Mouse (Mus musculus) intestine, embryonic 15.5 days (tissue): ENCODE measurements around the gene Fam19a3. TPM values are rescaled to one million over a fixed set of nuclear protein-coding genes. Genes with fewer than 3 reads are reported as not detected.
"Not testable (repeated sequence)": the region's sequence is repeated elsewhere in the genome, so short reads cannot be mapped to it uniquely, and the experiment has no call there.

ENCODE experiments used
- ATAC-seq: fragments of 200-750 bp; cut with Nextera tagmentation; 2 replicates; pipeline ENCODE4 v1.8.0; 2017; ENCODE audit warnings: moderate TSS enrichment, moderate library complexity
- H3K27ac ChIP-seq: fragments of 300-500 bp; sonication (generic); 2 replicates; pipeline ENCODE4 v1.5.1; 2015; ENCODE audit warnings: mild to moderate bottlenecking, inconsistent platforms
- H3K27me3 ChIP-seq: fragments of 300-500 bp; sonication (generic); replicated peaks from 2 replicates; pipeline ENCODE4 v1.6.1; 2015; ENCODE audit warnings: inconsistent platforms
- H3K36me3 ChIP-seq: fragments of 300-500 bp; sonication (generic); 2 replicates; pipeline ENCODE4 v1.6.1; 2015; ENCODE audit warnings: inconsistent platforms
- H3K4me1 ChIP-seq: fragments of 300-500 bp; sonication (generic); replicated peaks from 2 replicates; pipeline ENCODE4 v1.6.1; 2015; ENCODE audit warnings: inconsistent platforms
- H3K4me2 ChIP-seq: fragments of 300-500 bp; sonication (generic); replicated peaks from 2 replicates; pipeline ENCODE4 v1.6.1; 2015; ENCODE audit warnings: mild to moderate bottlenecking, inconsistent platforms
- H3K4me3 ChIP-seq: fragments of 300-500 bp; sonication (generic); replicated peaks from 2 replicates; pipeline ENCODE4 v1.5.1; 2015; ENCODE audit warnings: inconsistent platforms
- H3K9ac ChIP-seq: fragments of 300-500 bp; sonication (generic); 2 replicates; pipeline ENCODE4 v1.6.1; 2015; ENCODE audit warnings: inconsistent platforms
- H3K9me3 ChIP-seq: fragments of 300-500 bp; sonication (generic); 2 replicates; pipeline ENCODE4 v1.6.1; 2016; ENCODE audit warnings: inconsistent platforms
- WGBS: fragments of 180-500 bp; shearing (Covaris S2); methylation state at CpG from one replicate; pipeline ENCODE4 v1.1.7; 2015; 5-methylcytosine and 5-hydroxymethylcytosine counted together
- polyA plus RNA-seq: library from polyadenylated mRNA; unstranded; fragments of >200 nt; fragmentation: Nextera tagmentation; extraction: Ambion mirVana; gene quantifications from 2 replicates; pipeline ENCODE4 v1.2.1, GENCODE M21; 2015

Gene Fam19a3
- polyA plus RNA-seq, 1 experiment from 2014 or later, result 0.08 TPM

DNA sequence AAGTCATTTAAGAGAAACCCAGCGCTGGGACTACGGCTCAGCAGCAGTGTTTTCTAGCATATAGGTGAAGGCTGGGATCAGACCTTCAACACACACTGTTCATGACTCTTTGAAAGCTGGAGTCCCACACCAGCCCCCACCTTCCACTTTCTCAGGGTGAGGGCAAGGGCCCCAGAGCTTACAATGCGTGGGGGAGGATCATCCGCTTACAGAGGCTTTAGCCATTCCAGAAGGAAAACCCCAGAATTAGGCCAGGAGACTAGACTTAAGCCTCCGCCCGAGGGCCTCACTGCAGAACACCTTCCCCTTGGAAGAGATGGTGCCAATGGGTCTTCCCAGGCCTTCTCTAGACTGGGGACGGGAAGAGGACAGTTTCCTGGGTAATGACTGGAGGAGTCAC is 8.3 kb downstream of the Fam19a3 start:
- WGBS, result 76% methylated on average over 7 of the region's 7 CpGs
- Histone ChIP-seq H3K27ac (no peak overlapping the region), H3K36me3 (no peaks in the 10 kb centered on the region), H3K9me3 (no peaks in the 10 kb centered on the region), H3K4me2 (no peak overlapping the region), H3K27me3 (peaks cover 19% of the 10 kb centered on the region), H3K4me1 (peaks cover 9% of the 10 kb centered on the region; the same call in 1 of the 2 replicates), H3K9ac (no peak overlapping the region), H3K4me3 (no peak overlapping the region)
- no peak for ATAC-seq

DNA sequence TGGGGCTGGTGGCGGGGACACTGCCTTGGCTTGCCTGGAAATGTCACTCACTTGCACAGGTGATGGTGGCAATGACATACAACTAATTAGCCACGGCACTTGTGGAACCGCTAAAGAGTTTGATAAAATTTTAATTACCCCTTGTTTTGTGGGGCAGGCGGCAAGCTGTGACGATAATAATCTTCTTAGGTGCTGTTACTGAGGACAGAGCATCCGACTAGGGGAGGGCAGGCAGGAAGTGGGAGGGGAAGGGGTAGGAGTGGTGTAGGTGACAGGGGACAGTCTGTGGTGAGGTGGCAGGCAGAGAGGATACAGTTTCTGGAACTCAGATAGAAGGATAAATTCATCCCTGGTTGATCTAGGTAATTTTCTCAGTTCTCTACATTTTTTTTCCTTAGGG is 10.2 kb downstream of the Fam19a3 start:
- no peak for ATAC-seq
- no peak overlapping the region for H3K27ac ChIP-seq
- no peak overlapping the region for H3K4me3 ChIP-seq
- H3K9me3 ChIP-seq, result no peaks in the 10 kb centered on the region
- no peak overlapping the region for H3K4me2 ChIP-seq
- H3K27me3 ChIP-seq, result peaks cover 5% of the 10 kb centered on the region
- no peaks in the 10 kb centered on the region for H3K36me3 ChIP-seq
- H3K4me1 ChIP-seq, result no peaks in the 10 kb centered on the region
- 57% methylated on average over 6 of the region's 6 CpGs for WGBS
- no peak overlapping the region for H3K9ac ChIP-seq

DNA sequence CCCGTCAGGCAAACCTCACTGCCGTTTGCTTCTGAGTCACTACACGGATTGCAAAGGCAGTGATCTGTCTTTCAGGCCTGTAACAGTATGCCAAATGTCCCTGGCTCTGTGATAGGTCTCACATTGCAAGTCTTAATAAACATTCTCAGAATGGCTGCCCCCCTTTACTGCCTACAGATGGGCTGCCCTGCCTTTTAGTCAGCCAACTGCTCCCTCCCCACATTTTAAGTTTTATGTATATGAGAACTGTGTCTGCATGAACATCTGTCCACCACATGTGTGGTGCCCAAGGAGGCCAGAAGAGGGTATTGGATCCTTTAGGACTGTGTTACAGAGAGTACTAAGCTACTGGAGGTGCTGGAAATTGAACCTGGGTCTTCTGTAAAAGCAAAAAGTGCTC is 10.7 kb downstream of the Fam19a3 start:
- Histone ChIP-seq H3K9me3 (no peaks in the 10 kb centered on the region), H3K4me2 (no peak overlapping the region), H3K27me3 (no peaks in the 10 kb centered on the region), H3K27ac (no peak overlapping the region), H3K4me1 (no peaks in the 10 kb centered on the region), H3K36me3 (no peaks in the 10 kb centered on the region), H3K4me3 (no peak overlapping the region), H3K9ac (no peak overlapping the region)
- 50% methylated on average over 3 of the region's 3 CpGs for WGBS
- no peak for ATAC-seq

DNA sequence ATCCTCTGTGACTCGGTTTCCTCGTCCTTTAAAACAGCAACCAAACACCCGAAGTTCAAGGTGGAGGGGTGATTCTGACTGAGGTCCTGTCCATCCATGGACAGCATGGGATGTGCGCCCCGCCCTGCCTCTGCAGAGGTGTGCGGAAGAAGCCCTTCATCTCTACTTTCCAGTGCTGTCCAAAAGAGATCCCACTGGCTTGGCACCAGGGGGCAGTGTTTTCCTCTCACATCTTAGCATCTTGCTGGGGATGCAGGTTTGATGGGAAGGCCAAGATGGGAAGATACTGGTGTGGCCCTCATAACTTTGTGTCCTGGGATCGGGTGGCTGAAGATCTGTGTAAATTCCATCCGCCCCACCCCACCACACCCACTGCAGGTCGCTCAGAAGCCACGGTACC is 11.6 kb downstream of the Fam19a3 start:
- WGBS, result 57% methylated on average over 10 of the region's 10 CpGs
- no peak for ATAC-seq
- H3K27me3 ChIP-seq, result no peaks in the 10 kb centered on the region

GRCm38 (mm10) chr3:104769135-104769534 is 12.5 kb downstream of the Fam19a3 start:
- H3K27ac ChIP-seq, result no peak overlapping the region
- no peaks in the 10 kb centered on the region for H3K9me3 ChIP-seq
- no peak overlapping the region for H3K4me3 ChIP-seq
- WGBS, result 71% methylated on average over 3 of the region's 3 CpGs
- H3K4me2 ChIP-seq, result no peak overlapping the region
- H3K9ac ChIP-seq, result no peak overlapping the region
- H3K27me3 ChIP-seq, result no peaks in the 10 kb centered on the region
- no peak for ATAC-seq
- H3K4me1 ChIP-seq, result no peaks in the 10 kb centered on the region
- H3K36me3 ChIP-seq, result no peaks in the 10 kb centered on the region

More for the DNA sequence above, 11.6 kb downstream of the Fam19a3 start:
- no peaks in the 10 kb centered on the region for H3K9me3 ChIP-seq
- no peak overlapping the region for H3K9ac ChIP-seq
- H3K4me2 ChIP-seq, result no peak overlapping the region
- no peak overlapping the region for H3K4me3 ChIP-seq
- no peak overlapping the region for H3K27ac ChIP-seq
- no peaks in the 10 kb centered on the region for H3K4me1 ChIP-seq
- H3K36me3 ChIP-seq, result no peaks in the 10 kb centered on the region

DNA sequence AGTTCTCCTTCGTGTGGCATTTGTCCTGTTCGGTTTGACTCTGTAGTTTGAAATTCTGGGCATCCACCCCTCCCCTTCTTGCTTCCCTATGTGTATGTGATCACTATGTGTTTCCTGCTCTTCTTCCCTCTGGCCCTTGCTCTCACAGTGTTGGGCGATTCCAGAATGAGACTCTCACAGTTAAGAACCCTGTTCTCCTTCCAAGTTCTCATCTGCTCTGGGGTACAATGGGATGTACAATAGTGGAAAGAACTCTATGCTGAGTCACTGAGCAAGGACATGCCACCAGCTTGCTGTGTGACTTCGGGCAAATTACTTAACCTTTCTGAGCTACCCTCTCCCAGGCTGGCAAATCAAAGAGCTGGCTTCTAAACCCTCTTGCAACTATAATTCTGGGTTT is 13.9 kb downstream of the Fam19a3 start:
- H3K4me2 ChIP-seq, result no peak overlapping the region
- 80% methylated on average over 4 of the region's 4 CpGs for WGBS
- H3K4me3 ChIP-seq, result no peak overlapping the region
- H3K4me1 ChIP-seq, result no peaks in the 10 kb centered on the region
- no peak overlapping the region for H3K9ac ChIP-seq
- H3K36me3 ChIP-seq, result no peaks in the 10 kb centered on the region
- H3K27ac ChIP-seq, result no peak overlapping the region
- no peak for ATAC-seq
- no peaks in the 10 kb centered on the region for H3K9me3 ChIP-seq
- no peaks in the 10 kb centered on the region for H3K27me3 ChIP-seq

DNA sequence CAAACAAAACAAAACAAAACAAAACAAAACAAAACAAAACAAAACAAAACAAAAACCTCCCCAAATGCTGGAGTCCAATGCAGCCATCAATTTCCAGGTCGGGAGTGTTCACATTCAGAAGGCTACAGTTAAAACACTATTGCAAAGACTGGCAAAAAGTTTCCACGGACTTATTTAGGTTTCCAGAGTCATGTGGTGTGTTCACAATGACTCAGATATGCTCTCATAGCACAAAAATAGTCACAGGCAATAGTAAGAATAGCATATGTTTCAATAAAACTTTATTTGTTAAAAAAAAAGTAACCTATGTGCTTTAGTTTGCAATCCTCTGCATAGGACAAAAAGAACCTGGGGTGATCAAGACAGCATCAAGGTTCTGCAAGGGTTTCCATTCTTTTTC is 14.5 kb downstream of the Fam19a3 start:
- no peaks in the 10 kb centered on the region for H3K27me3 ChIP-seq
- no peaks in the 10 kb centered on the region for H3K36me3 ChIP-seq
- no peak overlapping the region for H3K27ac ChIP-seq
- H3K9me3 ChIP-seq, result no peaks in the 10 kb centered on the region
- H3K4me3 ChIP-seq, result no peak overlapping the region
- no peak overlapping the region for H3K9ac ChIP-seq
- WGBS, result 69% methylated on average over 2 of the region's 2 CpGs
- ATAC-seq, result no peak
- no peaks in the 10 kb centered on the region for H3K4me1 ChIP-seq
- no peak overlapping the region for H3K4me2 ChIP-seq

DNA sequence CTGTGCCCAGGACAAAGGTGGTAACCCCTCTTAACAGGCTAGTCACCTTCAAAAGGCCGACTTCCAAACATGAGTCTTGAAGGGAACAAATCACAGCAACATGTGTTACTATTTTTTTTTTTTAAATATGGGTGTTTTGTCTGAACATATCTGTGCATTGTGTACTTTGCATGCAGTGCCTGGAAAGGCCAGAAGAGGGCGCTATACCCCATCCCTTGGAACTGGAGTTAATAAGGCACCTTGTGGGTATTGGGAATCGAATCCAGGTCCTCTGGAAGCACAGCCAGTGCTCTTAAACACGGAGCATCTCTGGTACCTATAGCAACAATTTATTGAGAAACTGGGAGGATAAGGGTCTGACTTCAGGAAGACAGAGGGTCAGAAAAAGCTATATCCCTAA is 16.6 kb downstream of the Fam19a3 start:
- Histone ChIP-seq H3K36me3 (no peaks in the 10 kb centered on the region), H3K4me2 (no peak overlapping the region), H3K9me3 (no peaks in the 10 kb centered on the region), H3K9ac (no peak overlapping the region), H3K4me3 (no peak overlapping the region), H3K27me3 (no peaks in the 10 kb centered on the region), H3K27ac (no peak overlapping the region), H3K4me1 (no peaks in the 10 kb centered on the region)
- no peak for ATAC-seq
- 24% methylated on average over 4 of the region's 4 CpGs for WGBS

- H3K9ac ChIP-seq, H3K27me3 ChIP-seq, H3K36me3 ChIP-seq, ATAC-seq, H3K4me3 ChIP-seq, H3K27ac ChIP-seq, H3K4me1 ChIP-seq, H3K9me3 ChIP-seq: not testable (repeated sequence)
- H3K4me2 ChIP-seq, result peak overlapping the region; percentile 29
- WGBS, result 26% methylated on average over 20 of the region's 20 CpGs
Observed at GRCm38 (mm10) chr3:104762103-104762863, 19.4 kb downstream of the Fam19a3 start.

DNA sequence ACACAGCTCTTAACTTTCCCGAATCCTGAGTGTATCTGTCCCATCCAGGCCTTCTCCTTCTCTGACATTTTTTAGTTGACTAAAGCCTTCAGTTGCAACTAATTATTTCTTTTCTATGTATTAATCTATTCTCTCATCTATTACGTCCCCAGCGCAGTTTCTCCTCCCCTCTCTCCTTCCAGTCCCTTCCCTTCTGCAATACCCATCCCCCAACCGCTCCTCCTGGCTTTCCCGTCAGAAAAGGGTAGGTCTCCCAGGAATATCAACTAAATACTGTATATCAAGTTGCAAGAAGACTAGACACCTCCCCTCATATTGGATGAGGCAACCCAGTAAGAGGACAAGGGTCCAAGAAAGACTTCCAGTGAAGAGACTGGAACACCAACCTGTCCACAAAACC is 22.8 kb downstream of the Fam19a3 start:
- Histone ChIP-seq H3K36me3 (no peaks in the 10 kb centered on the region), H3K9me3 (no peaks in the 10 kb centered on the region), H3K4me3 (peak overlapping the region; percentile 31), H3K4me1 (no peaks in the 10 kb centered on the region), H3K9ac (peak overlapping the region; percentile 48; the same call in 1 of the 2 replicates), H3K27ac (no peak overlapping the region), H3K4me2 (peak overlapping the region; percentile 80), H3K27me3 (no peaks in the 10 kb centered on the region)
- 15% methylated on average over 5 of the region's 5 CpGs for WGBS
- no peak for ATAC-seq

DNA sequence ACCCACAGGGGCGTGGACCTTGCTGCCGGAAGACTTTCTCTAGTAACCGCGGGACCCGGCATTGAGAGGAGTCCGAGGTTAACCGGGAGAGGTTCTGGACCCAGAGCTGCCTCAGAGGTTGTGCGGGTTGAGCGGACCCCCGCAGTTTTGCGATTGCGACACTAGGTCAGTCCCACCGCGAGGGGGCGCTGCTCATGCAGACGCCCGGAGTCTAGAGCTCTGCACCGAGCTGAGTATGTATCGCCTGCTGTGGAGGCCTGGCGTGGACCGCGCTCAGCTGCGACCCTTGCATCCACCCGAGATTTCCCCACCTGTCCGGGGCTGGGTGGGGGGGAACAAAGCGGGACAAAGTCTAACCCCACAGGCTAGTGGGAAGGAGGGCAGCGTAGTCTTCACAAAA is 23.2 kb downstream of the Fam19a3 start:
- H3K4me2 ChIP-seq, result peak overlapping the region; percentile 80
- WGBS, result 1% methylated on average over 27 of the region's 27 CpGs
- no peak overlapping the region for H3K27ac ChIP-seq
- no peaks in the 10 kb centered on the region for H3K27me3 ChIP-seq
- peak overlapping the region; percentile 31 for H3K4me3 ChIP-seq
- H3K9me3 ChIP-seq, result no peaks in the 10 kb centered on the region
- peak; percentile 84 for ATAC-seq
- H3K4me1 ChIP-seq, result no peaks in the 10 kb centered on the region
- H3K36me3 ChIP-seq, result no peaks in the 10 kb centered on the region
- H3K9ac ChIP-seq, result peak overlapping the region; percentile 48

GRCm38 (mm10) chr3:104752845-104753244 is 28.8 kb downstream of the Fam19a3 start:
- H3K4me2 ChIP-seq, result peak overlapping the region; percentile 35; the same call in 1 of the 2 replicates
- WGBS, result 15% methylated on average over 24 of the region's 25 CpGs
- H3K27me3 ChIP-seq, H3K27ac ChIP-seq, H3K9me3 ChIP-seq, H3K4me1 ChIP-seq, ATAC-seq, H3K4me3 ChIP-seq, H3K36me3 ChIP-seq, H3K9ac ChIP-seq: not testable (repeated sequence)

- ATAC-seq, result no peak
- Histone ChIP-seq H3K4me1 (no peaks in the 10 kb centered on the region), H3K27me3 (no peaks in the 10 kb centered on the region), H3K9ac (no peak overlapping the region), H3K4me2 (no peak overlapping the region), H3K4me3 (no peak overlapping the region), H3K9me3 (no peaks in the 10 kb centered on the region), H3K27ac (no peak overlapping the region), H3K36me3 (no peaks in the 10 kb centered on the region)
- 69% methylated on average over 1 of the region's 1 CpGs for WGBS
Observed at GRCm38 (mm10) chr3:104743864-104744263, 37.8 kb downstream of the Fam19a3 start.
